Mouse (Mus musculus): ENCODE measurements around the gene Afap1.

DNA sequence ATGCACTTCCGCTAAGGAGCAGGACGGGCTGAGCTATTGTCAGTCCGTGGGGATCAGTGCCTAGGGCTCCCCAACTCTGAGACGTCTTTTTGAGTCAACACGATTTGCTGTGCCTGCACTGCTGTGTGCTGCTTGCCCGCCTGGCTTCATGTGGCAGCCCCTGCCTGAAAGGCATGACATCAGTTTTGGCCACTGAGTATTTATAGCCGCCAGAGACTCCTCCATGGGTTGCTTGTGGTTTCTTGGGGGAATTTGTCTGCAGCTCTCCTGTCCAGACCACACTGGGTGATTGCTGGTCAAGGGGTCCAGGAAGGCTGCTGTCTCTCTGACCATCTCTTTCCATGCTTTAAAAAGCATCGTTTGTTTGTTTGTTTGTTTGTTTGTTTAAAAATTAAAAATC is 12.2 kb downstream of the Afap1 start:
- TF ChIP-seq EP300 (IDR thresholded peaks at IDR 0.05; ENCODE audit: insufficient read depth, low read depth, low read length) (no peak), POLR2A (IDR thresholded peaks at IDR 0.05; ENCODE audit: insufficient read depth, low read depth, low read length) (no peak), CTCF (IDR thresholded peaks at IDR 0.05) (no peak)

Measured in heart, adult 2 months (tissue).